Mouse (Mus musculus) midbrain, embryonic 12.5 days (tissue): ENCODE data around the gene Bcl9. TPM values are rescaled to one million over a fixed set of nuclear protein-coding genes. Genes with fewer than 3 reads are reported as not detected.

Experiments used
- ATAC-seq: fragments of 200-750 bp; cut with Nextera tagmentation; 2 replicates; pipeline ENCODE4 v1.8.0; 2017; ENCODE audit warnings: low read depth, moderate TSS enrichment, moderate library complexity; ENCODE audit not compliant: low FRiP score
- H3K27ac ChIP-seq: fragments of 300-500 bp; sonication (generic); replicated peaks from 2 replicates; pipeline ENCODE4 v1.5.1; 2016; ENCODE audit warnings: mild to moderate bottlenecking
- H3K27me3 ChIP-seq: fragments of 300-500 bp; sonication (generic); 2 replicates; pipeline ENCODE4 v1.6.1; 2016; ENCODE audit warnings: mild to moderate bottlenecking
- H3K36me3 ChIP-seq: fragments of 300-500 bp; sonication (generic); 2 replicates; pipeline ENCODE4 v1.6.1; 2016
- H3K4me1 ChIP-seq: fragments of 300-500 bp; sonication (generic); 2 replicates; pipeline ENCODE4 v1.6.1; 2016
- H3K4me2 ChIP-seq: fragments of 300-500 bp; sonication (generic); replicated peaks from 2 replicates; pipeline ENCODE4 v1.6.1; 2016; ENCODE audit warnings: mild to moderate bottlenecking, moderate library complexity
- H3K4me3 ChIP-seq: fragments of 300-500 bp; sonication (generic); 2 replicates; pipeline ENCODE4 v1.5.1; 2016; ENCODE audit warnings: mild to moderate bottlenecking
- H3K9ac ChIP-seq: fragments of 300-500 bp; sonication (generic); replicated peaks from 2 replicates; pipeline ENCODE4 v1.6.1; 2016; ENCODE audit warnings: mild to moderate bottlenecking, moderate library complexity
- H3K9me3 ChIP-seq: fragments of 300-500 bp; sonication (generic); 2 replicates; pipeline ENCODE4 v1.6.1; 2016; ENCODE audit warnings: mild to moderate bottlenecking
- WGBS: fragments of 180-500 bp; shearing (Covaris S2); methylation state at CpG from one replicate; pipeline ENCODE4 v1.1.7; 2016; 5-methylcytosine and 5-hydroxymethylcytosine counted together
- polyA plus RNA-seq: library from polyadenylated mRNA; unstranded; fragments of >200 nt; fragmentation: Nextera tagmentation; extraction: Ambion mirVana; gene quantifications from 2 replicates; pipeline ENCODE4 v1.2.1, GENCODE M21; 2016

Bcl9 gene
- polyA plus RNA-seq, 1 experiment from 2014 or later = 79.1 TPM

DNA sequence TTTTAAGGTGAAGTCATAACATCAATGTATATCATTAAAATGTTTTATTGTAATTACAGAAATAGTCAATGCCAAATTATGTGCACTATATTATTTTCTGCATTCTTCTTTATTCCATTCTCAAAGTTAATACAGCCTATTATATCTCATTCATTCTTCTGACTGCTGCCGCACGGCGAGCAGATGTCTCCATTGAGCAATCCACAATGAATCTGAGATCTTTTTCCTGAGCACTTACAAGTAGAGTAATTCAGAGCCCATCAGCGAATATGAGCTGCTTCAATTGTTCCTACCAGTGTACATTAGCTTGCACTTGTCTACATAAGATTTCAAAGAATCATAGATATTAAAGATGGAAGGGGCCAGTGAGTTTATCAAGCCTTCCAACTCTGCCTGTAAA is 12.8 kb downstream of the Bcl9 start:
- ATAC-seq = no peak
- Histone ChIP-seq H3K4me1 (no peaks in the 10 kb centered on the region), H3K36me3 (peaks cover 8% of the 10 kb centered on the region), H3K27me3 (no peaks in the 10 kb centered on the region), H3K9me3 (no peaks in the 10 kb centered on the region), H3K4me3 (no peak overlapping the region), H3K27ac (no peak overlapping the region), H3K4me2 (no peak overlapping the region), H3K9ac (no peak overlapping the region)
- WGBS = 87% methylated on average over 4 of the region's 4 CpGs

DNA sequence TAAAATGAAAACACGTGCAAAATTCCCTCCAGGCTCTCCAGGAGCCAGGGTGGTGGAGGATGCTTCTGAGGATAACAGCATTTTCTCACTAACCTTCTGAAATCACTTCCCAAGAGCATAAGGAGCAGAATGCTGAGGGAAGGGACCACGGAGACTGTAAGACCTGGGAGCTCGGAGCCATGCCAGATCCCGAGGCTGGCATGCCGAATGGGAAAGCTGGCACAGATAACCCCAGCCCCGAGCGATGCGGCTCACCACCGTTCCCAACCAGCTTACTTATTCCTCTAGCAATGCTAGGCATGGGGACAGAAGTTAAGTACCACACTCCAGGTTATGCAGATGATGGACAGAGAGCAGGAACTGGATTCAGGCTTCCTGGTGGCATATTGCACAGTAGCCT is 13.7 kb downstream of the Bcl9 start:
- ATAC-seq = no peak
- H3K27me3 ChIP-seq = no peaks in the 10 kb centered on the region
- no peak overlapping the region for H3K4me2 ChIP-seq
- no peaks in the 10 kb centered on the region for H3K4me1 ChIP-seq
- 96% methylated on average over 9 of the region's 9 CpGs for WGBS
- H3K36me3 ChIP-seq = peaks cover 8% of the 10 kb centered on the region
- H3K27ac ChIP-seq = no peak overlapping the region
- no peaks in the 10 kb centered on the region for H3K9me3 ChIP-seq
- no peak overlapping the region for H3K9ac ChIP-seq
- H3K4me3 ChIP-seq = no peak overlapping the region

DNA sequence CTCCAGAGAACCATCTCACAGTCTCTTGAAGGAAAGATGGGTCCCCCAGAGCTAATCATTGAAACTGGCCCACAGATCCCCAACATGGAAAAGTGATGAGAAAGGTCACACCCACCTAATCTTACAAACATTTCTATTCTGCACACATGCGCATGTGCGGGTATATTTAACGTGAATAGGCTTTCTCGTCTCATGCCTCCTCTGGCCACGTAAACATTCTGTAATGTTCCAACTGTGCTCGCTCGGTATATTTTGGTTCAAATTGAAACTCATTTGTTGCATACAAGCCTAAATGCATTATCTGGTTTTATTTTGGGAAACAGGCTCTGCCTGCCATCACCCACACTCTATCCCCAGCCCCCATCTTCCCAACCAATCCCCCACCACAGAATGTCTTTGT is 16.3 kb downstream of the Bcl9 start:
- Histone ChIP-seq H3K4me3 (no peak overlapping the region), H3K27me3 (no peaks in the 10 kb centered on the region), H3K9me3 (no peaks in the 10 kb centered on the region), H3K27ac (no peak overlapping the region), H3K9ac (no peak overlapping the region), H3K4me2 (no peak overlapping the region), H3K36me3 (peaks cover 8% of the 10 kb centered on the region), H3K4me1 (no peaks in the 10 kb centered on the region)
- WGBS = 83% methylated on average over 7 of the region's 7 CpGs
- no peak for ATAC-seq

DNA sequence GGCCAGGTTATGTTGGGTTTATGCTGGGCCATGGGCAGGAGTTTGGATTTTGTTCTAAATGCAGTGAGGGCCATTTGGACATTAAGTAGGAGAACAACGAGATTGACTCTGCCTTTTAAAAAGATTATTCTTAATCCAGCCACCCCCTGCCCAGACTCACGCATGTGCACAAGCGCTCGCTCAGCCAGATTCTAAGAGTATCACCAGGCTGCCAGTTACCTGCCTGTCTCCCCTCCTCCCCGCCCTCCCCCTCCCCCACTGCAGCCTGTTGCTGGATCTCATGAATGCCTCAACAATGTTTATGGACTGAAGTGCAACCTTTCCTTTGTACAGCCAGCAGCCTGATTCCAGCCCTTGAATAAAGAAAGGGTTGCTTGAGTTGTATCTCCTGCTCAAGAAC is 22.0 kb downstream of the Bcl9 start:
- peaks cover 4% of the 10 kb centered on the region; the same call in 1 of the 2 replicates for H3K36me3 ChIP-seq
- no peaks in the 10 kb centered on the region for H3K27me3 ChIP-seq
- H3K4me2 ChIP-seq = no peak overlapping the region
- 66% methylated on average over 5 of the region's 5 CpGs for WGBS
- no peak for ATAC-seq
- H3K27ac ChIP-seq = no peak overlapping the region
- no peaks in the 10 kb centered on the region for H3K9me3 ChIP-seq
- H3K4me1 ChIP-seq = peaks cover 9% of the 10 kb centered on the region
- H3K9ac ChIP-seq = no peak overlapping the region
- no peak overlapping the region for H3K4me3 ChIP-seq

DNA sequence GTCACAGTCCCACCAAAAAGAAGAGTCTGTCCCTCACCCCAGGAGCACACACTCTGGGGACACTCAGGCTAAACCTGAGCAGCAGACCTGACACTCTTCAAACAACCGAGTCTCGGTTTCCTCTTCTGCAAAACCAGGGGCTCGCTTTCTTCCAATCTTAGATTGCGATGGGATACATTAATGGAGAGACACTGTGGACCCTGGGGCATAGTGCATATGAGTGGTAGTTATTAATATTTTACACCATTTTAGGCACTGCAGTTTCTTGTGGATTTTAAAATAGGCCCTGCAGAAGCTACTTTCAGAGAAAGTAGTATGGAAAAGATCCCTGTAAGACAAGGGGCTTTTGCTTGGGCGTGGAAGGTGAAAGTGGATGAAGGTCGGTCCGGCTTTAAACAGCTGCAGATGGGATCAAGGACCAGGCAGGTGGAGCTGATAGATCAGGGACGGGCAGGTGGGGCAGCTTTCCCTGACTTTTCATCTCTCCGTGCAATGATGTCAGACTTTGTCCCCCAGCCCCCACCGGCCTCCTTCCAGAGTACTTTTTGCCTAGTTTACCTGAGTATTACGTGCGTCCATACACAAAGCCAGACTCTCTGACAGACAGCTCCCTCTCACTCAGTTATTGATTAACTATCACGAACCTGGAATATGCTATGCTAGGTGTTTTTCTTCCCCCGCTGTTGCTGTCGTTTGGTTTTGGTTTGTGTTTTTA is 23.0 kb downstream of the Bcl9 start:
- no peak overlapping the region for H3K27ac ChIP-seq
- H3K4me3 ChIP-seq = no peak overlapping the region
- peaks cover 4% of the 10 kb centered on the region; the same call in 1 of the 2 replicates for H3K36me3 ChIP-seq
- no peaks in the 10 kb centered on the region for H3K27me3 ChIP-seq
- no peak for ATAC-seq
- 94% methylated on average over 15 of the region's 15 CpGs for whole genome bisulfite sequencing
- no peaks in the 10 kb centered on the region for H3K9me3 ChIP-seq
- no peak overlapping the region for H3K4me2 ChIP-seq
- H3K9ac ChIP-seq = no peak overlapping the region
- H3K4me1 ChIP-seq = peaks cover 10% of the 10 kb centered on the region

DNA sequence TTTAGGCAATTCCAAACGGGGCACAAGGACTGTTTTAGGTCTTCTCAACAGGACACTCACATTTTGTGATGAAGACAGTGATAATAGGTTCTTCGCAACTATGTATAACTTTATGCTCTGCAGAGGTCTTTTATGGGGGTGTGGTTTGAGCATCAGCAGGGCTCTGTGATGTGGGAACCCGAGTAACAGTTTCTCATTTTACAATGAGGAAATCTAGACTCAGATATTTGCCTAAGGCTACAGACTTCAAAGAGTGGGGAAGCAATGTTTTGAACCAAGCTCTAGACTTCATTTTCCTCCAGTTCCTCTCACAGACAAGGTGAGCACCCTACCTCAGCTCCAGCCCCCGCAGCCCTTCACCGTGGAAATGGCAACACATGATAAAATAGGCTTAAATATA is 23.8 kb downstream of the Bcl9 start:
- H3K4me1 ChIP-seq = peaks cover 10% of the 10 kb centered on the region
- WGBS = 88% methylated on average over 5 of the region's 5 CpGs
- no peak overlapping the region for H3K9ac ChIP-seq
- H3K27me3 ChIP-seq = no peaks in the 10 kb centered on the region
- H3K36me3 ChIP-seq = peaks cover 4% of the 10 kb centered on the region; the same call in 1 of the 2 replicates
- no peak overlapping the region for H3K4me2 ChIP-seq
- no peak overlapping the region for H3K27ac ChIP-seq
- H3K9me3 ChIP-seq = no peaks in the 10 kb centered on the region
- ATAC-seq = no peak
- H3K4me3 ChIP-seq = no peak overlapping the region

DNA sequence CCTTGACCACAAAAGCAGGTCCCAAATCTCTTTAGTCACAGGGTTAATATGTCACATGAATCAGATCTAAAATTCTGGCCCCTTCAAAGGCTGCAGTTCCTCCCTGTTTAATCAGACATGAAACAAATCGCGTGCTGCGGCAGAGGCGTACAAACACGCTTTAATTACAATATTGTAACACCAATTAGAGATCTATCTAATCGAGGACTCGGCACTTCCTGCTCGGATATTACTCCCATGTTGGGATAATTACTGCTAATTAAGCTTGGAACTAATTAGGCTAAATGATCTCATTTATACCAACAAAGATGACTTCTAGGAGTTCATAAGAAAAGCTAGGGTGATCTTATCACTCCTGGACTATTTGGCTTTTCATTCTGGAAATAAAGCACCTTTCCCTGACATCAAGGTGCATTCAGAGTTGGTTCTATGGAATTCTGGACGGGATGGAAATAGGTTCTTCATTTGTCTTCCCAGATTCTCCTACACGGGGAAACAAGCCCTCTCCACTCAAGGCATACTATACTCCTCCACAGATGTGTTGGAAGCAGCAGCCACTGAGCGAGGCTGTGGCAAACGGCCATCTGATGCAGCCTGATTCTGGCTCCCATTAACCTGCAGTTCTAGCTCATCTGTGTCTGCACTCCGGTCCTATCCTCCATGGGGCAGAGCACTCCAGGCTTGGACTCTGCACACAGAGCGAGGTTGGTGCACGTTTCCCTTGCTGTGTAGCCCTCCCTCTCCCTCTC is 31.9 kb downstream of the Bcl9 start:
- Histone ChIP-seq H3K4me1 (0 out of 2 replicates have a peak, but pooled peaks cover 11% of the 10 kb centered on the region), H3K27me3 (no peaks in the 10 kb centered on the region), H3K9me3 (no peaks in the 10 kb centered on the region), H3K4me2 (no peak overlapping the region), H3K4me3 (no peak overlapping the region), H3K27ac (no peak overlapping the region), H3K36me3 (no peaks in the 10 kb centered on the region; the same call in 1 of the 2 replicates), H3K9ac (no peak overlapping the region)
- 79% methylated on average over 15 of the region's 15 CpGs for WGBS
- no peak for ATAC-seq

DNA sequence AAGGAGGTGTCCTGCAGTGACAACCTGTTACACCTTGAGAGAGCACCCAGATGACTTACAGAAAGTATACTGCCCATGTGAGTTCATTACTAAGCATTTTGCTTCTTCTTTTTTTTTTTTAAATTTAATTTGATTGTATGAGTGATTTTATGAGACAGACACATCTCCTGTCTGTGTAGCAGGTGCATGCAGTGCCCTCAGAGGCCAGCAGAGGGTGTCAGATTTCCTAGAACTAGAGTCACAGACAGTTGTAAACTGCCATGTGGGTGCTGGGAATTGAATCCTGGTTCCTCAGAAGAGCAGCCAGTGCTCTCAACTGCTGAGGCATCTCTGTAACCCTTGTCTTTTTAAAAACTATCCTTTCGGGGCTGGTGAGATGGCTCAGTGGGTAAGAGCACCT is 35.5 kb downstream of the Bcl9 start:
- Histone ChIP-seq H3K9ac (no peak overlapping the region), H3K27ac (no peak overlapping the region), H3K4me2 (no peak overlapping the region), H3K4me3 (no peak overlapping the region), H3K27me3 (no peaks in the 10 kb centered on the region), H3K36me3 (peaks cover 17% of the 10 kb centered on the region), H3K9me3 (0 out of 2 replicates have a peak, but pooled peaks cover 6% of the 10 kb centered on the region), H3K4me1 (0 out of 2 replicates have a peak, but pooled peaks cover 4% of the 10 kb centered on the region)
- WGBS = 100% methylated on average over 1 of the region's 1 CpGs
- no peak for ATAC-seq

DNA sequence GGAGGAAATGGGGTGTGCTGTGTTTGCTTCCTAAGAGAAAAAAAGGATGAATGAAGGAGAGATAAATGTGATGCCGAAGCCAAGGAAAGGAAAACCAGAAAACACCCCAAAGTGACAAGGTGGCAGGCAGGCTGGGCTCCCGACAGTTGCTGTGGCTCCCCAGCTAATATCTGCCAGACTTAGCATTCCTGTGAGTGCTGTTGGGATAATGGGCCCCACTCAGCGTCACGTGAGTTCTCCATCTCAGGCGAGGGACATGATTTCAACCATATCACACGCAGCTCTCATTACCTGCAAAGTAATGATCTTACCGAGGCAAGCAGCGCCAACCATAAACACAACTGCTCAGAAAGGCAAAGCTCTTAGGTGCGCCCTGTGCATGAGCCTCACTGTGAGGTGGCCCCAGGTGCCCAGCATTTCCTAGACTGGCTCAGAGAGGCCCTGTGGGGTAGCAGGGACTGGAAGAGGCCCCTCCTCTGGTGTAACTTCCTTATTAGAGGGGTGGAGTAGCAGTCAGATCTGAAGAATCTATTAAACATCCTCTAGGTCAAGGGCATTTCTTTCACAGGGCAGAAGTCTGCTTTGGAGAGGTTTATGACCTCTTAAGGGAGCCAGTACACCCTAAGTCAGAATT is 41.9 kb downstream of the Bcl9 start:
- Histone ChIP-seq H3K36me3 (peaks cover 17% of the 10 kb centered on the region), H3K4me3 (no peak overlapping the region), H3K4me2 (no peak overlapping the region), H3K9me3 (0 out of 2 replicates have a peak, but pooled peaks cover 6% of the 10 kb centered on the region), H3K9ac (no peak overlapping the region), H3K4me1 (peaks cover 32% of the 10 kb centered on the region), H3K27me3 (no peaks in the 10 kb centered on the region), H3K27ac (no peak overlapping the region)
- 0 out of 2 replicates have a peak, but pooled peaks have one; percentile 9 for ATAC-seq
- WGBS = 36% methylated on average over 9 of the region's 9 CpGs

DNA sequence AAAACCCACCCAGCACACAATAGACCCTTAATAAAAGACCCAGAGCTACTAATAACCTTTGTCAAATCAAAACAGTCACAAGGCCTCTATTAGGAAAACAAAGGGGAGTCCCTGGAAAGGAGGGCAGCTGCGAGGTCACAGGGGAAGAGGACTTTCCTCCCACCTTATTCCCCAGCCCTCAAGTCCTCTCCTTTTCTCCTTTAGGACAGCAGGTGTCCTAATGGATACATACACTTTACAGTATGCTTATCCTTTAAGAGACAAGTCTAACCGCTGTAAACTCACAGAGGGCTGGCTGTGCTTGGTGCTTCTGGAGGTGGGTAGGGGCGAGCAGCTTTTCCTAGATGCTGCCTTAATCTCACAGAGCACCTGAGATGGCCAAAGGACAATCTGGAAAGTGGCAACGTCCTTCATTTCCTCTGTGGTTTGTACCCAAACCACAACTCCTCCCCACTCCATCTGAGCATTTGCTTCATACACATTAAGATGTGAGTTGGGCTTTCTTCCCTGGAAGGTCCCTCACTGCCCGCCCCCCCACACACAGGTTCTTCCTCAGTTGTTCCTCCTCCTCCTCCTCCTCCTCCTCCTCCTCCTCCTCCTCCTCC is 42.8 kb downstream of the Bcl9 start:
- WGBS = 13% methylated on average over 5 of the region's 5 CpGs
- Histone ChIP-seq H3K4me2 (no peak overlapping the region), H3K4me3 (no peak overlapping the region), H3K27me3 (no peaks in the 10 kb centered on the region), H3K4me1 (peaks cover 32% of the 10 kb centered on the region), H3K9ac (0 out of 2 replicates have a peak overlapping the region, but pooled peaks have one; percentile 24), H3K36me3 (peaks cover 14% of the 10 kb centered on the region), H3K27ac (0 out of 2 replicates have a peak overlapping the region, but pooled peaks have one; percentile 25), H3K9me3 (0 out of 2 replicates have a peak, but pooled peaks cover 6% of the 10 kb centered on the region)
- no peak for ATAC-seq

DNA sequence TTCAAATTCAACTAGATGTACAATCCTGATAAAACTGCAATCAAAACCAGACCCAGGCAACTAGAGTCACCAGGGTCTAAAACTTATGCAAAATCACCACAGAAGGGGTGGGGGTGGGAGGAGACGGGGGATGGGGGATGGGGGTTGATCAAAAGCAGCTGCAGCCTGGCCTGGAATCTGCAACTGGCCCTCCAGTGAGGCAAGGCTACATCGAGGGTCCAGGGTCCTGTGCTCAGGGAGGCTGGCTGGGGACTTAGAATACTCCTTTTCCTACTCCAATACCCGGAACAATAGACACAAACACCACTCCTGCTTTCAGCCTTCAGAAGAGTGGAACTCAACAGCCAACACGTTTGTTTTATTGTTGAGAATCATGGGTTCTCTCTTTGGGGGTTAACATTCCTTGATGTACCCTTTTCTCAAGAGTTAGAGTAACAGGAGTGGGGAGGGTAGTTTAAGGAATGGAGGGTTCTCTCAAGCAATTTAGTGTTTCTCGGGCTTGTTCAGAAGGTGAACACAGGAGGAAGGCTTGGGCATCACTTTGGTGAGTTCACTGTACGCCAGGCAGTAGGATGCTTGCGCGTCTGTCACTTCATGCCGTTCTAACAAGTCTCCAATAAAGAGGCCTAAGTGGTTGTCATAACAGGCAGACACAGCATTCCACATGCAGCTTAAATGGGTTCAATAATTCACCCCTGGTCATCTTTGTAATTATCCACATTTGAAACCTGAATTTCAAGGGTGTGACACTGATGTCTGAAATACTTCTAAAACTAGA is 43.7 kb downstream of the Bcl9 start:
- ATAC-seq = peak; percentile 78
- 24% methylated on average over 9 of the region's 9 CpGs for WGBS
- Histone ChIP-seq H3K4me3 (no peak overlapping the region), H3K27me3 (no peaks in the 10 kb centered on the region), H3K9me3 (0 out of 2 replicates have a peak, but pooled peaks cover 1% of the 10 kb centered on the region), H3K4me2 (peak overlapping the region; percentile 13; the same call in 1 of the 2 replicates), H3K4me1 (peaks cover 32% of the 10 kb centered on the region), H3K36me3 (peaks cover 5% of the 10 kb centered on the region), H3K27ac (no peak overlapping the region; the same call in 1 of the 2 replicates), H3K9ac (no peak overlapping the region)
